ENCODE assay signal across 10 mouse cellular contexts in the genomic region with DNA sequence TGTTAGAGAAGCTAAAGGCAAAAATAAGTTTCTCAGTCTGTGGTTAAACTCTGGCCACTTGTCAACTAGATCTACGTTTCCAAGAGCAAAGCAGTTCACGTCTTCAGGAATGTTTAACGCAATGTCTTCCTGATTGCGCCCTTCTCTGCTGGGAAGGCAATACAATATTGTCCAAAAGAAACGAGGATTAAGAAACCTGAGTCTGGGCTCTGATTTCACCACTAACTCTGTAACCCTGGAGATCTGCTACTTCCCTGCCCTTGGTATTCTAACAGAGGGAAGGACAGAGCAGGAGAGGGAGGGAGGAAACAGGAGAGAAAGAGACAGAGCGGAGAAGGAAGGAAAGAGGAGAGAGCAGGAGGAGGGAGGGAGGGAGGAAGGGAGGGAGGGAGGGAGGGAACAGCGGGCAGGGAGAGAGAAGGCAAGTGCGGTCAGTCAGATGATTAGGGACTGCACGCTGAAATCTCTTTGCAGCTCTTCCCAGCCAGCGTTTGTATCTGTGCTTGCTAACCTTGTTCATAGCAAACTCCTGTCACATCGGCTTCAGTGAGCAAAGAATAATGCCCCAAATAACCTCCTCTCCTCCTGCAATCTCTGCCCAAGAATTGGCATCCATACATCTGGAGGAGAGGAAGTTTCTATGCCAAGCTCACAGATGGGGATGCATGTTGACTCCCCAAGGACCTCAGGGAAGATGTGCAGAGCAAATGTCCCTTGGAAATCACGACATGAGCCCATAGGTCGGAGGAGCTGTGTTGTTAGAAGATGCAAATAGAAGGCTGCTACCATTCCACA. TPM values are rescaled to one million over a fixed set of nuclear protein-coding genes. Genes with fewer than 3 reads are reported as not detected.
DNase-seq lines count a peak whose midpoint lies in the region; ATAC-seq and TF ChIP-seq lines count a peak whose summit lies in the region.
"Had no signal": no experiment of that assay in that cellular context is flagged by ENCODE, and none has a peak within 500 bp of the region (broad histone marks: within the 10 kb centered on the region; RNA-seq: fewer than 3 reads in every experiment).

No protein-coding gene starts in this region.

- H3K4me3 ChIP-seq in forebrain, postnatal 0 days (ENCODE audit: low read depth, low read length) = no peak overlapping the region
- H3K4me3 ChIP-seq in forebrain, embryonic 16.5 days (replicated peaks; ENCODE audit: low read length) = no peak overlapping the region
- H3K4me3 ChIP-seq in lung, embryonic 14.5 days (ENCODE audit: low read depth, low read length) = no peak overlapping the region
- no peak overlapping the region for H3K4me3 ChIP-seq in limb, embryonic 14.5 days (replicated peaks; ENCODE audit: low read length)
- no peak overlapping the region for H3K4me3 ChIP-seq in stomach, embryonic 16.5 days (replicated peaks; ENCODE audit: low read length)

- TF ChIP-seq POLR2A in limb, embryonic 14.5 days (IDR thresholded peaks at IDR 0.05; ENCODE audit: borderline replicate concordance, extremely low read depth, insufficient read depth, insufficient read length) = no peak

- H3K9ac ChIP-seq in forebrain, postnatal 0 days = no peak overlapping the region
- no peak overlapping the region for H3K9ac ChIP-seq in forebrain, embryonic 16.5 days (replicated peaks; ENCODE audit: low read depth, low read length)
- H3K9ac ChIP-seq in lung, embryonic 14.5 days = no peak overlapping the region
- no peak overlapping the region for H3K9ac ChIP-seq in limb, embryonic 14.5 days (ENCODE audit: low read depth, low read length, severe bottlenecking)
- H3K9ac ChIP-seq in stomach, embryonic 16.5 days (ENCODE audit: low read length) = peak overlapping the region; percentile 21; the same call in 1 of the 2 replicates

- no peaks in the 10 kb centered on the region for H3K36me3 ChIP-seq in forebrain, postnatal 0 days (ENCODE audit: insufficient read depth)
- H3K36me3 ChIP-seq in forebrain, embryonic 16.5 days (ENCODE audit: control insufficient read depth, insufficient read depth) = no peaks in the 10 kb centered on the region
- no peaks in the 10 kb centered on the region for H3K36me3 ChIP-seq in lung, embryonic 14.5 days (ENCODE audit: insufficient read depth)
- H3K36me3 ChIP-seq in limb, embryonic 14.5 days (ENCODE audit: control insufficient read depth, insufficient read depth, low read length) = no peaks in the 10 kb centered on the region
- no peaks in the 10 kb centered on the region for H3K36me3 ChIP-seq in stomach, embryonic 16.5 days (ENCODE audit: control insufficient read depth, insufficient read depth, low read length)

- ATAC-seq in forebrain, postnatal 0 days = no peak
- no peak for ATAC-seq in forebrain, embryonic 16.5 days
- ATAC-seq in lung, embryonic 14.5 days (ENCODE audit: insufficient read depth) = no peak
- ATAC-seq in limb, embryonic 14.5 days (ENCODE audit: low FRiP score, low read depth) = no peak
- ATAC-seq in stomach, embryonic 16.5 days (ENCODE audit: insufficient read depth, low FRiP score) = no peak
- ATAC-seq in megakaryocyte progenitor cell, adult 5-6 weeks (replicated peaks; ENCODE audit: poor library complexity) = no peak

- no peak for DNase-seq in forebrain, postnatal 0 days
- DNase-seq in lung, embryonic 14.5 days = peak; percentile 14
- DNase-seq in lung, postnatal 14 days = no peak
- DNase-seq in limb, embryonic 14.5 days (ENCODE audit: low spot score) = no peak
- no peak for DNase-seq in thymus, postnatal 0 days (ENCODE audit: low spot score)
- DNase-seq: cerebellum, adult 9-11 months; kidney, adult 9 months had no signal

- H3K27ac ChIP-seq in forebrain, postnatal 0 days (ENCODE audit: low read depth, low read length) = no peak overlapping the region
- H3K27ac ChIP-seq in forebrain, embryonic 16.5 days (ENCODE audit: low read length) = no peak overlapping the region
- no peak overlapping the region for H3K27ac ChIP-seq in lung, embryonic 14.5 days (ENCODE audit: low read depth)
- H3K27ac ChIP-seq in limb, embryonic 14.5 days (replicated peaks; ENCODE audit: low read depth, low read length) = no peak overlapping the region
- no peak overlapping the region for H3K27ac ChIP-seq in stomach, embryonic 16.5 days (ENCODE audit: low read length)

- no peaks in the 10 kb centered on the region for H3K4me1 ChIP-seq in forebrain, postnatal 0 days (ENCODE audit: insufficient read depth)
- peaks cover 2% of the 10 kb centered on the region; the same call in 1 of the 2 replicates for H3K4me1 ChIP-seq in forebrain, embryonic 16.5 days (replicated peaks; ENCODE audit: control insufficient read depth, insufficient read depth, low read length)
- H3K4me1 ChIP-seq in lung, embryonic 14.5 days (ENCODE audit: insufficient read depth) = no peaks in the 10 kb centered on the region
- H3K4me1 ChIP-seq in limb, embryonic 14.5 days (ENCODE audit: control insufficient read depth, insufficient read depth, low read length) = peaks cover 8% of the 10 kb centered on the region
- peaks cover 9% of the 10 kb centered on the region; the same call in 1 of the 2 replicates for H3K4me1 ChIP-seq in stomach, embryonic 16.5 days (ENCODE audit: control insufficient read depth, insufficient read depth, low read length)

- no peak for TF ChIP-seq CTCF in forebrain, postnatal 0 days (IDR thresholded peaks at IDR 0.05; ENCODE audit: low read depth)
- no peak for TF ChIP-seq CTCF in lung, embryonic 14.5 days (IDR thresholded peaks at IDR 0.05; ENCODE audit: low read depth)

- no peaks in the 10 kb centered on the region for H3K27me3 ChIP-seq in forebrain, postnatal 0 days (ENCODE audit: insufficient read depth, low read length)
- H3K27me3 ChIP-seq in forebrain, embryonic 16.5 days (replicated peaks; ENCODE audit: control insufficient read depth, insufficient read depth, low read length) = no peaks in the 10 kb centered on the region
- no peaks in the 10 kb centered on the region for H3K27me3 ChIP-seq in lung, embryonic 14.5 days (ENCODE audit: insufficient read depth, low read length)
- H3K27me3 ChIP-seq in limb, embryonic 14.5 days (ENCODE audit: control insufficient read depth, insufficient read depth, low read length) = 0 out of 2 replicates have a peak, but pooled peaks cover 3% of the 10 kb centered on the region
- no peaks in the 10 kb centered on the region for H3K27me3 ChIP-seq in stomach, embryonic 16.5 days (ENCODE audit: control insufficient read depth, insufficient read depth, low read length)

- 0 out of 2 replicates have a peak overlapping the region, but pooled peaks have one; percentile 8 for H3K4me2 ChIP-seq in forebrain, postnatal 0 days (ENCODE audit: low read depth)
- no peak overlapping the region for H3K4me2 ChIP-seq in forebrain, embryonic 16.5 days (ENCODE audit: low read length)
- H3K4me2 ChIP-seq in lung, embryonic 14.5 days = peak overlapping the region; percentile 36; the same call in 1 of the 2 replicates
- 0 out of 2 replicates have a peak overlapping the region, but pooled peaks have one; percentile 19 for H3K4me2 ChIP-seq in limb, embryonic 14.5 days (replicated peaks; ENCODE audit: low read depth, low read length, severe bottlenecking)
- H3K4me2 ChIP-seq in stomach, embryonic 16.5 days (ENCODE audit: low read depth, low read length) = peak overlapping the region; percentile 31

- 19% methylated on average over 13 of the region's 13 CpGs for WGBS in forebrain, postnatal 0 days
- 24% methylated on average over 12 of the region's 13 CpGs for WGBS in forebrain, embryonic 16.5 days
- 17% methylated on average over 13 of the region's 13 CpGs for WGBS in lung, embryonic 14.5 days
- 23% methylated on average over 13 of the region's 13 CpGs for WGBS in limb, embryonic 14.5 days
- 18% methylated on average over 13 of the region's 13 CpGs for WGBS in stomach, embryonic 16.5 days

- no peaks in the 10 kb centered on the region for H3K9me3 ChIP-seq in forebrain, postnatal 0 days (ENCODE audit: low read length)
- no peaks in the 10 kb centered on the region for H3K9me3 ChIP-seq in forebrain, embryonic 16.5 days (ENCODE audit: control insufficient read depth, low read length)
- no peaks in the 10 kb centered on the region for H3K9me3 ChIP-seq in lung, embryonic 14.5 days (ENCODE audit: low read depth, low read length)
- no peaks in the 10 kb centered on the region for H3K9me3 ChIP-seq in limb, embryonic 14.5 days (ENCODE audit: control insufficient read depth, low read length)
- no peaks in the 10 kb centered on the region for H3K9me3 ChIP-seq in stomach, embryonic 16.5 days (replicated peaks; ENCODE audit: control insufficient read depth, low read length)

RNA-seq across cellular contexts. Expression of a gene that starts 23.3 kb away (rescaled TPM):
- 14.8 and 20.9 TPM in 2 replicates for total RNA-seq in forebrain, postnatal 0 days (2014; rRNA removed)
- polyA plus RNA-seq in forebrain, postnatal 0 days (2015; fragmentation: Nextera tagmentation; extraction: Ambion mirVana) = 6.9 and 8.8 TPM in 2 replicates
- 18.8 and 23.1 TPM in 2 replicates for polyA plus RNA-seq in forebrain, embryonic 16.5 days (2015; fragmentation: Nextera tagmentation; extraction: Ambion mirVana)
- 34.4 and 35.0 TPM in 2 replicates for polyA plus RNA-seq in lung, embryonic 14.5 days (2014; fragmentation: Nextera tagmentation; extraction: Ambion mirVana)
- 40.5 and 59.1 TPM in 2 replicates for polyA plus RNA-seq in limb, embryonic 14.5 days (2012; rRNA removed)
- 24.8 and 28.7 TPM in 2 replicates for polyA plus RNA-seq in limb, embryonic 14.5 days (2014; fragmentation: Nextera tagmentation; extraction: Ambion mirVana)
- 24.2 and 24.5 TPM in 2 replicates for polyA plus RNA-seq in stomach, embryonic 16.5 days (2015; fragmentation: Nextera tagmentation; extraction: Ambion mirVana)
- polyA plus RNA-seq in thymus, postnatal 0 days (2015; fragmentation: Nextera tagmentation; extraction: Ambion mirVana) = 17.4 and 17.7 TPM in 2 replicates
- 27.1 and 31.2 TPM in 2 replicates for total RNA-seq in megakaryocyte progenitor cell, adult 5-6 weeks (2015)
- total RNA-seq in megakaryocyte progenitor cell, adult 5-6 weeks (2017) = 24.7 and 24.9 TPM in 2 replicates

RNA-seq across cellular contexts. Expression of a gene that starts 35.3 kb away (rescaled TPM):
- total RNA-seq in forebrain, postnatal 0 days (2014; rRNA removed) = 23.2 and 31.3 TPM in 2 replicates
- 4.1 and 7.2 TPM in 2 replicates for polyA plus RNA-seq in forebrain, postnatal 0 days (2015; fragmentation: Nextera tagmentation; extraction: Ambion mirVana)
- polyA plus RNA-seq in forebrain, embryonic 16.5 days (2015; fragmentation: Nextera tagmentation; extraction: Ambion mirVana) = 6.2 and 9.5 TPM in 2 replicates
- polyA plus RNA-seq in lung, embryonic 14.5 days (2014; fragmentation: Nextera tagmentation; extraction: Ambion mirVana) = 10.5 and 10.9 TPM in 2 replicates
- 13.0 and 15.4 TPM in 2 replicates for polyA plus RNA-seq in limb, embryonic 14.5 days (2012; rRNA removed)
- polyA plus RNA-seq in limb, embryonic 14.5 days (2014; fragmentation: Nextera tagmentation; extraction: Ambion mirVana) = 4.7 and 4.9 TPM in 2 replicates
- polyA plus RNA-seq in stomach, embryonic 16.5 days (2015; fragmentation: Nextera tagmentation; extraction: Ambion mirVana) = 4.2 and 4.9 TPM in 2 replicates
- 1.1 and 1.9 TPM in 2 replicates for polyA plus RNA-seq in thymus, postnatal 0 days (2015; fragmentation: Nextera tagmentation; extraction: Ambion mirVana)
- 0.67 and 0.76 TPM in 2 replicates for total RNA-seq in megakaryocyte progenitor cell, adult 5-6 weeks (2015)
- 0.37 and 1.8 TPM in 2 replicates for total RNA-seq in megakaryocyte progenitor cell, adult 5-6 weeks (2017)
